Mouse (Mus musculus) ES-Bruce4 (cell line): ENCODE measurements at regions not wholly inside any gene's neighbourhood (a gene's known extent, or its start where the extent isn't known, plus 50 kb on each side); places are given as distances from the start of the nearest gene placed in this dataset.

Experiments used
- H3K27ac ChIP-seq: 2 replicates; pipeline ENCODE4 v1.5.1; 2012; ENCODE audit warnings: low read length, inconsistent platforms; ENCODE audit not compliant: insufficient read depth
- H3K27me3 ChIP-seq: 2 replicates; pipeline ENCODE4 v1.6.1; 2012; ENCODE audit warnings: mild to moderate bottlenecking, low read length, inconsistent platforms; ENCODE audit not compliant: control insufficient read depth, poor library complexity, insufficient read depth, severe bottlenecking
- H3K36me3 ChIP-seq: 2 replicates; pipeline ENCODE4 v1.6.1; 2012; ENCODE audit warnings: inconsistent platforms, mild to moderate bottlenecking, low read length, moderate library complexity; ENCODE audit not compliant: control insufficient read depth, poor library complexity, insufficient read depth, severe bottlenecking
- H3K4me1 ChIP-seq: one replicate; pipeline ENCODE4 v1.8.1; 2011; ENCODE audit warnings: low read length; ENCODE audit not compliant: control insufficient read depth, insufficient read depth
- H3K4me3 ChIP-seq: 2 replicates; pipeline ENCODE4 v1.5.1; 2011; ENCODE audit warnings: low read depth, mild to moderate bottlenecking, low read length
- H3K9ac ChIP-seq: 2 replicates; pipeline ENCODE4 v1.6.1; 2012; ENCODE audit warnings: low read depth, mild to moderate bottlenecking, inconsistent platforms; ENCODE audit not compliant: poor library complexity, severe bottlenecking
- H3K9me3 ChIP-seq: replicated peaks from 2 replicates; pipeline ENCODE4 v1.6.1; 2012; ENCODE audit warnings: mild to moderate bottlenecking, low read length, inconsistent platforms; ENCODE audit not compliant: control insufficient read depth, poor library complexity, insufficient read depth, severe bottlenecking
- CTCF ChIP-seq: IDR thresholded peaks from one replicate; pipeline ENCODE4 v1.8.1; 2011; ENCODE audit warnings: low read depth, low read length
- EP300 ChIP-seq: IDR thresholded peaks from 2 replicates; pipeline ENCODE4 v1.6.1; 2011; ENCODE audit warnings: low read depth, low read length; ENCODE audit not compliant: insufficient read depth
- POLR2A ChIP-seq: IDR thresholded peaks from one replicate; pipeline ENCODE4 v1.8.1; 2011; ENCODE audit warnings: low read length; ENCODE audit not compliant: insufficient read depth

DNA sequence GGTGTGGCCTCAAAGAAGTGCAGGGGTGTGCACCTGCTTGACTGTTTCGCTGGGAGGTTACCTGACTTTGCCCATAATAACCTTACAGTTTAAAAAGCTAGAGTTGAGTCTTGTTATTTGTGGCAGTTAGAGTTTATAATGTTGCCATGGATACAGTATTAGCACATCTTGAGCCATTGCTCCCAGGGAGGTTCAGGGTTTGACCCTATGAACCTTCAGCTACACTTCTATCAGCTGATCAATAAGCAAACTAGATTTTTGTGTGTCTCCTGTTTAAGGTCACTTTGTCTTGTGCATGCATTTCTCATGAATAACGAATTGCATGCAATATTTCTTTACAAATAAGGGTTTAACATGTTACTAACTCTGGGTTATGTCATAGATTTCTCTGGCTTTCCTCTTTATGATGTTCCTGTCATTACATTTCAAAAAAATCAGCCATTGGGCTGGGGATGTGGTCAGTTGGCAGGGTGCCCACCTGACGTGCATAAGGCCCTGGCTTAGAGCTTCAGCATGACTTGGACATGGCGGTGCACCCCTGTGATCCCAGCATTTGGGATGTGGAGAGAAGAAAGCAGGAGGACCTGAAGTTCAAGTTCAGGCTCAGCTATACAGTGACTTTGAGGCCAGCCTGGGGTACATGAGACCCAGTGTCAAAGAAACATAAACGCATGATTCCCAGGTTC is 191.7 kb downstream of the Ackr3 start:
- Histone ChIP-seq H3K9ac (no peak overlapping the region), H3K4me3 (no peak overlapping the region), H3K27ac (no peak overlapping the region), H3K9me3 (no peaks in the 10 kb centered on the region; the same call in 1 of the 2 replicates), H3K27me3 (no peaks in the 10 kb centered on the region), H3K4me1 (no peaks in the 10 kb centered on the region), H3K36me3 (no peaks in the 10 kb centered on the region)
- no peak for TF ChIP-seq CTCF
- no peak for TF ChIP-seq EP300
- TF ChIP-seq POLR2A, result no peak

DNA sequence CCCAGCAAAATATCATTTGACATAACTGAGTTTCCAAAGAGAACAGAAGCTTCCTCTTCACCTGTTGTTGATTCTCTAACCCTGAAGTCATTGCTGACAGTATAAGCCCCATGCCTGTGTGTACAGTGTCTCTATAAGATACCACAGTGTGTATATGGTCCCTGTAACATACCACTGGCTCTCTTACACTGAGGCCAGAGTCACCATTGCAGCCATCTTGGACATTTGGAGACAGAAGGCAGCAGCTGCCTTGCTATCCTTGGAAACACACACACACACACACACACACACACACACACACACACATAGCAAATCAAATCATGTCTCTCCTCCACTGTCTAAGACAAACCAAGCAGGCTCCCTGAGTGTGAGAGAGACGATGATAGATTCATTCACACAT is 192.9 kb downstream of the Ackr3 start:
- no peak overlapping the region for H3K9ac ChIP-seq
- no peak overlapping the region for H3K4me3 ChIP-seq
- no peak for TF ChIP-seq POLR2A
- TF ChIP-seq CTCF, result no peak
- no peak for TF ChIP-seq EP300
- no peaks in the 10 kb centered on the region for H3K36me3 ChIP-seq
- no peaks in the 10 kb centered on the region for H3K27me3 ChIP-seq
- no peaks in the 10 kb centered on the region for H3K9me3 ChIP-seq
- H3K27ac ChIP-seq, result no peak overlapping the region
- no peaks in the 10 kb centered on the region for H3K4me1 ChIP-seq

DNA sequence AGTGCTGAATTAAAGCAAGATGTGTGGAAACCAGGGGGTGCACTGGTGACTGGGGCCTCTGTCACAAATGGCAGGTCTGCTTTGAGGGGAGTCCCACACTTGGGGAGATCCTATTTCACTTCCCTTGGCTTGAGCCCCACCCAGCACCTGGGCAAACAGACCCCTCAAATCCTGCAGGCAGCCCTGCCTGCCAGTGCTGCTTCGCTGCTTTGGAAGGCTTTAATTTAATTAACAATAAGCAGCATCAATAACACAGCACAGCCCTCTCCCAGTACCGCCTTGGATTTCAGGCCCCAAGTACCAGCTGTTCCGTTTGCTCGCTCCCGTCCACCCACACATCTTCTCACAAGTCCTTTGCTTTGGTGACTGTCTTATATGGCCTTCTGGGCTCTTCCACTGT is 193.6 kb downstream of the Ackr3 start:
- no peak overlapping the region for H3K9ac ChIP-seq
- H3K4me3 ChIP-seq, result no peak overlapping the region
- no peaks in the 10 kb centered on the region for H3K9me3 ChIP-seq
- H3K27ac ChIP-seq, result no peak overlapping the region
- no peaks in the 10 kb centered on the region for H3K27me3 ChIP-seq
- H3K36me3 ChIP-seq, result no peaks in the 10 kb centered on the region
- TF ChIP-seq CTCF (no peak), EP300 (no peak), POLR2A (no peak)
- H3K4me1 ChIP-seq, result no peaks in the 10 kb centered on the region

DNA sequence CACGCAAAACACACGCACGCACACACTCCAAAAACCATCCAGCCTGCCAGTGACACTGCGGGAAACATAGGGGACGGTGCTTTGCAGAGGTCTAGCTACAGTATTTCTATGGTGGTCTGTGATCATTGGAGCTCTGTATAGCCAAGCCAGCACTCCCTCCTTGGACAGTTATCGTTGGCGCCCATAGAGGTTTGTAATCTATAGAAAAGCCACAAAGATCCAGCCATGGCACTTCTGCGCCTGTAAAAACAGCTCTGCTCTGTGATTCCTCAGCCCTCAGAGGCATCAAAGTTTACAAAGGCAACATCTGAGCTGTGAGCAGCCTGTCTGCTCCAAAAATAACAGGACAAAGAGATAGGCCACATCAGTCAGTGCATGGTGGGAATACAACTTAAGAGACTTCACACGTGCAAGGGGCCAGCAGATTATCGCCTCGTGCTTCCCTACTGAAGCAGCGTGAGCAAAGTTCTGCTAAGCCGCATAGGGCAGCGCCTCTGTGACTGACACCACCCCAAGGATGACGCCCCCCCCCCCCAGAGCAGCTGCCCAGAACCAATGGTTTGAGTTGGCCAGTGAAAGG is 194.7 kb downstream of the Ackr3 start:
- Histone ChIP-seq H3K27me3 (no peaks in the 10 kb centered on the region), H3K9me3 (no peaks in the 10 kb centered on the region), H3K4me1 (no peaks in the 10 kb centered on the region), H3K4me3 (no peak overlapping the region), H3K9ac (no peak overlapping the region), H3K27ac (no peak overlapping the region), H3K36me3 (no peaks in the 10 kb centered on the region)
- TF ChIP-seq CTCF (no peak), EP300 (no peak)

DNA sequence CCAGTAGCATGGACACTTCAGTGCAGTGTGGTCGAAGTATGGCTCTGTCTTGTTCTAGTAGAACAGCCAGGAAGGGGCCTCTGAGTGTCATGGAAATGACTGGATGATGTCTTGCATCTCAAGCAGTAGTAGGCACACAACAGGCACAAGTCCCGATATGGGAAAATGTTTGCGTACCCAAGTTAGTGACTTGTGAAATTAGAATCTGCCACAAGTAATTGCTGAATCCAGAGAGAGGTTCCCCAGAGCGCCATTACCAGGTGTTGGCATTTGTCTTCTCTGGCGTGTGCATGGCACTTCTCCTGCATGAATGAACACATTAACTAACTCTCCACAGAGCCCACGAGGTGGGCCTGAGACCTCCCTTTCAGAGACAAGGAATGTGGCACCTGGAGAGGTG is 199.3 kb downstream of the Ackr3 start:
- TF ChIP-seq EP300 (no peak), POLR2A (no peak), CTCF (no peak)
- H3K9me3 ChIP-seq, result no peaks in the 10 kb centered on the region
- no peak overlapping the region for H3K4me3 ChIP-seq
- no peaks in the 10 kb centered on the region for H3K36me3 ChIP-seq
- H3K27ac ChIP-seq, result no peak overlapping the region
- no peaks in the 10 kb centered on the region for H3K27me3 ChIP-seq
- H3K9ac ChIP-seq, result no peak overlapping the region
- peaks cover 6% of the 10 kb centered on the region for H3K4me1 ChIP-seq

DNA sequence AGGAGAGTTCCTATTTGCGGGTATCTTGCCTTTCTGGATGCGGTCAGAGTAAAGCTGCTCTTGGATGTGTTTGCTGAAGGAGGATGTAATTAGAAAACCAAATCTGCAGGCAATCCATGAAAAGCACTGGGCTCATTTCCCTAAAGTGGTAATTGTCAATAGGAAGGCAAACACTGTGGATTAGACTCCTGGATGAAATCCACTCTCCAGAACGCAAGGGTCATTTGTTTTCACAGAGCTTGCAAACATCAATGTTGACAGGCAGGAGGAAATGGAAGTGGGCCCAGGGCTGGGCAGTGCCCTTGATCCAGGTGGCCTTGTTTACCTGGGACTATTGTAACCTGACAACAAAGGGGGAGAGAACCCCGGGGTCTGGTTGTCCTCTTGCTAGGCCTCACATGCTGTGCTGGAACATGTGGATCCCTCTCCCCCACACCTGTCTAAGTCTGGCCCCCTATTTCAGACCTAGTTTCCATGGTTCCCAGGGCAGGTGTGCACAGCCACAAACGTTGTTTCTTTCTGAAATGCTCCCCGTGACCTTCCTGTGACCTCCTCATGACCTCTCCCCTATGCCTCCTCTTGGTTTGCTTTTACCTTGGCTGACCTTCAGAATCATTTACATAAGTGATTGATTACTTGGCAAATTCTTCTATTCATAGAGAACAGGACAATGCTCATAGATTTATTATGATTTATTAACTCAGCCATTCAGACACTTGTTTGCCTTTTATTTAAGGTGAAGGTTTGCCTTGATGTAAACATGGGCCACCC is 197.9 kb upstream of the Cops8 start:
- Histone ChIP-seq H3K27me3 (no peaks in the 10 kb centered on the region), H3K4me3 (no peak overlapping the region), H3K27ac (no peak overlapping the region), H3K4me1 (peaks cover 6% of the 10 kb centered on the region), H3K9me3 (no peaks in the 10 kb centered on the region), H3K9ac (no peak overlapping the region), H3K36me3 (no peaks in the 10 kb centered on the region)
- TF ChIP-seq EP300, result peak; percentile 81
- TF ChIP-seq POLR2A, result no peak
